Mouse (Mus musculus): ENCODE results near the gene Sfxn5. TPM values are rescaled to one million over a fixed set of nuclear protein-coding genes. Genes with fewer than 3 reads are reported as not detected.
A peak's percentile ranks its signal among the peaks of the same experiment; 100 is the strongest.

Gene Sfxn5
- total RNA-seq, 2 experiments from 2014 or later: 6.9 TPM

- intact Hi-C loops (cut with DNase I): no loop called here
- no peak for DNase-seq
Measured at GRCm38 (mm10) chr6:85368166-85368565, 34.9 kb upstream of the Sfxn5 start.

DNA sequence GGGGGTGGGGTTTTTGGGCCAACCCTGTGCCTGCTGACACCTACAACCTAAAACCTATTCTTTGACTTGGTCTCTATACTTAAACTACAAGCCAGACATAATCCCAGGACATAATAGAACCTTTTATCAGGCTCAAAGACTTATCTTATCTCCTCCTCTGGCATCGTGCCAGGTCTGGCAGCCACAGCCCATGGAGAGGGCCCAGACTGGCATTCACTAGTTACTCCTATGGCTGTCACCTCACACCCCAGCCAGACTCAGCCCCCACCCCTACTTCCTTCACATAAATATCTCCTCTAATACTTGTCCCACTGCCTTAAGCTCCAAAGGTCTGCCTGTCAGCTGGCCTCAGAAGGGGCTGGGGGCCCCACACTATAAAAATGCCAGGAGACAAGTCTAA, 33.2 kb upstream of the Sfxn5 start:
- DNase-seq: no peak
- intact Hi-C loops (cut with DNase I): no loop called here

DNA sequence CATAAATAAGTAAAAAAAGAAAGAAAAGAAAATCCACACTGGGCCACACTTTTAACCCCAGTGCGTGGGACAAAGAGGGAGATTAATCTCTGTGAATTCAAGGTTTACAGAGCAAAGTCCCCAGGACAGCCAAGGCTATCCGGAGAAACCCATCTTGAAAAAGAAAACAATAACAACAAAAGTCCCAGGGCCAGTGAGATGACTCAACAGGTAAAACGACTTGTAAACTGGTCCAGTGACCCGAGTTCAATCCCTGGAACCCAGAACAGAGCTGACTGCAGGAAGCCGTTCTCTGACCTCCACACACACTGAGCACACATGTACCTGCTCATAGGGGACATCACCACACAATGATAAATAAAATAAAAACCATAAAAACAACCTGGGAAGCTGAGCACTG, 31.2 kb upstream of the Sfxn5 start:
- intact Hi-C loops (cut with DNase I): no loop called here
- no peak for DNase-seq

GRCm38 (mm10) chr6:85363906-85364260, 30.7 kb upstream of the Sfxn5 start:
- DNase-seq: no peak
- intact Hi-C loops (cut with DNase I): no loop called here

- no peak for DNase-seq
- intact Hi-C loops (cut with DNase I): no loop called here
Measured at GRCm38 (mm10) chr6:85363231-85363905, 30.1 kb upstream of the Sfxn5 start.

DNA sequence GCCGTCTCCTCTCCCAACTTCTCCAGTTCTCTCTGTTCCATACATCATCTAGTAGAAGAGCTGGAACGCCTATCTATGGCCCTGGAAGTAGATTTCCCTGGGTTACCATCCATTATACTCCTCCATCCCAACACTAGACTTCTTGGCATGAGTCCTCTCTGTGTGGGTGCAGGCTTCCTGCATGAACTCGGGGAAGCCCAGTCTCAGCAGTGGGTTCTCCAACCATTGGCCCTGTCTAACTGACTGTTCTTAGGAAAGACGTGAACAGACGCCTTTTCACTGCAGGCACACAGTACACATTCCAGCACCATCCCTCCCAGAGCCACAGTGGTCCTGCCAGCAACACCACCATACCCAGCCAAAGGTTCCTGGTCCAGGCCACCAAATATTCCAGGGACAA, 29.4 kb upstream of the Sfxn5 start:
- intact Hi-C loops (cut with DNase I): no loop called here
- DNase-seq: no peak

DNA sequence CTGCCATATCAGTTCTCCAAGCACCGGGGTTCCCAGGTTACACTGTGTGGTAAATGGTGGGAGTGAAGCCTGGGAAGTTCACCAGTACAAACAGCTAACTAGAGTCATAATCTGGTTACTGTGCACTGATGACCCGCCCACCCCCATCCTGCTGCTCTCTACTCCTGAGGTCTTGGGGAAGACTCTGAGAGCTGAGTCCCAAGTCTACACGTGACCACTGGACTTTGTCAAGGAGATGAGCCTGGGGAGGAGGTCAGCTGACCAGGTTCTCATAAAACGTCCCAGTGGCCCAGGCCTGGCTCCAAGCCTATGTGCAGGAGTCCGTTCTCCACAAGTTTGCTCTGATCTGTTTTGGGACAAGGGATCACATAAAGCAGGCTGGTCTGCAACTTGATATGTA, 27.1 kb upstream of the Sfxn5 start:
- DNase-seq: no peak
- intact Hi-C loops (cut with DNase I): no loop called here

GRCm38 (mm10) chr6:85358877-85359276, 25.7 kb upstream of the Sfxn5 start:
- DNase-seq: no peak
- intact Hi-C loops (cut with DNase I): no loop called here

DNA sequence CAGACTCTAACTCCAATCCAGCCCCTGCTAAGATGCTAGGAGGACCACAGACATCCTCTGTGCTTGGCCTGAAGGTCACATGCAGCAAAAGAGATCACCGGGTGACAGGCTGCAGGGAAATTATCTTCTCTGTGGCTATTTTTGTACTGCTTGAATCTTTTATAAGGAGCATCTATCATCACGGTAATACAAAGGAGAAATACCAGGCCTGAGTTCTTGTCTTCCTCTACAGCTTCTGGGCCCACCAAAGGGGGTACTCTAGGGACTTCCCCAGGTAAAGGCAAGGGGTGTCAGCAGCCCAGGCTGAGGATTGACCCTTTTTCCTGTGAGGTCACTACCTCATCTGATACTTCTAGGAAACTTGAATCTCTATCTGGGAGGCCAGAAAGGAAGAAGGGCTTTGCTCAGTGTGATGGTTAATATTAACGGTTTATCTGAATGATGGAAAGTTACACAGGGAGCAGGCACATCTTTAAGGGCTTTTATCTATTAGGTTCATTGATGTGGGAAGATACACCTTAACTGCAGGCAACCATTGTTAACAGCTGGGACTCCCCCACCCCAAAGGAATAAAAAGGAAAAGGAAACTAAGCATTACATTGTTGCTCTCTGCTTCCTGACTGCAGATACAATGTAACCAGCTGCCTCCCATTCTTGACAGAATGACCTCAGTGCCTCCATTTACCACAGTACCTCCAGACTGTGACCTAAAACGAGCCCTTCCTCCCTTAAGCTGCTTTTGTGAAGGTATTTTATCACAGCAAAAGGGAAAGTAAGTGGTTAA, 23.7 kb upstream of the Sfxn5 start:
- DNase-seq: no peak
- intact Hi-C loops (cut with DNase I): no loop called here

GRCm38 (mm10) chr6:85355753-85356152, 22.5 kb upstream of the Sfxn5 start:
- DNase-seq: no peak
- intact Hi-C loops (cut with DNase I): no loop called here

- DNase-seq: no peak
- intact Hi-C loops (cut with DNase I): no loop called here
Measured at GRCm38 (mm10) chr6:85354709-85355108, 21.5 kb upstream of the Sfxn5 start.

DNA sequence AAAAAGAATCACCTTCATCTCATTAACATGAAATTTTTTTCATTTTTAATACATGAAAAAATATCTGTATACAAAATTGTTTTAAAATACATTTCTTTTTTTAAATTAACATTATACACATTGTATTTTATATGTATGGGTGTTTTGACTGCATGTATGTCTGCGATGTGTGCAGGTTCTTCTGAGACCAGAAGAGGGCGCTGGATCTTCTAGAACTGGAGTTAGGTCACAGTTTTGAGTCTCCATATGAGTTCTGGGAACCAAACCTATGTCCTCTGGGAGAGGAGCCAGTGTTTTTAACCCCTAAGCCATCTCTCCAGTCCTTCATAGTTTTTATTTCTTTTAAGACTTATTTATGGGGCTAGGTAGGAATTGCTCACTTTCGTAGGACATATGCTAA, 20.5 kb upstream of the Sfxn5 start:
- no peak for DNase-seq
- intact Hi-C loops (cut with DNase I): no loop called here

- DNase-seq: no peak
- intact Hi-C loops (cut with DNase I): no loop called here
Measured at GRCm38 (mm10) chr6:85350157-85350556, 16.9 kb upstream of the Sfxn5 start.

- DNase-seq: peak in 1 of 2 experiments; percentile 43
- intact Hi-C loops (cut with DNase I): no loop called here
Measured at GRCm38 (mm10) chr6:85349246-85349645, 16.0 kb upstream of the Sfxn5 start.

DNA sequence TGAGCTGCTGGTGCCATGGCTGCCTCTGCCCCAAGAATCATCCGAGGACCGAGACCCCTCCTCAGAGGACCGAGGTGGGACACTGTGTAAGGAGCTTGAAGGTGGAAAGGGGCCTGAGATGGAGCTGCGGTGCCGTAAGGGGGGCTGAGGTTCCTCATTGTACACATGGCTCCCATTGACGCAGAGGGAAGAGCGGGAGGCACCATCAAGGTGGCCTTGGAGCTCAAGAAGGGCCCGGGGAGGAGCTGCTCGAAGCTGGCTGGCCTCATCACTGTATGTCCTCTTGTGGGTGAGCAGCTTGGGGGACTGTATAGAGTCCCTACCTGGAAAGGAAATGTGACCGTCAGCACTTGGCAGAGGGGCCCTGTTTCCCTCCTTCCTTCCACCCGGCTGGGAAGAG, 14.9 kb upstream of the Sfxn5 start:
- no peak for DNase-seq
- intact Hi-C loops (cut with DNase I): no loop called here

DNA sequence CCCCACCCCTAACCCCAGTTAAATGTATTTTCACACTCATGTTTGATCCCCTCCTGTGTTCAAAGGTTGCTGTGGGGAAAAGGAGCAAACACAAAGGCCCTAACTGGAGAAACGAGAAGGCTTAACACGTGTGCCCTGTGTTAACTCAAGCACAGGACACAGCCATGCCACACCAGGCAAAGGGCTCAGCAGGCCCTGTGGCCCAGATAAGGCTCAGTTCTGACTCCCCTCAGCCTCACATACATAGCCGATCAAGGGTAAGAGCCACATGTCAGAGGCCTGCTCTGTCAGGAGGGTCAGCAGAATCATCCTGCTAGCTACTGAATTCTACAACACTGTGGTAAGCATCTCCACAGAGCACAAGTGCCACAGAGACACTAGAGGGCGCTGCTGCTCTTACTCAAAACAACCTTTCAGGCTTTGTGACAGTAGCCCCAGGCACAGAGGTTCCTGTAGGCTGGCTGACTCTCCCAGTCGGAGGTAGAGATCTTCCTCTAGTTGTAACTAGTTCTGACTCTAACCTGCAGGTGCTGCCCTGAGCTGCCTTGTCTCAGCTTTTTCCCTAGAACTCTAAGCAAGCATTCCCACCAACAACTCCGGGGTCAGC, 12.9 kb upstream of the Sfxn5 start:
- intact Hi-C loops (cut with DNase I): loop anchor here (1.0 to 2.0 kb wide), 2 partner anchors 35 to 47 kb away; no protein-coding TSS in a partner anchor
- DNase-seq: peak; percentile 72 to 82

DNA sequence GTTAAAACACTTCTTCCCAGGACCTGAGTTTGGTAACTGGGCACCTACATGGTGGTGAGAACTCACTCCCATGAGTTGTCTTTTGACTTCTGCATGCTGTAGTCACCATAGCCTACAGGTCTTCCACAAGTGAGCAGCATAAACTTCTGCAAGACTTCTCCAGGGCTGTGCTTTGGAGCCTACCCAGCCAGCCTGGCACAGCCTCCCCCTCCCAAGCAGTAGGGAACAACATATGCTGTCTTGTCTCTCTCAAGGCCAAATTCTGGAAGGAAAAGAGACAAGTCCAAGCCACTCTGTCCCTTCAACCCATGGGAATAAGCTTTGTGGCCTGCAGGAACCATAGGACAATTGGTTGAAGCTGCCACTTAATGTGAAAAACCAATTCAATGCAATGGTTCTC, 11.7 kb upstream of the Sfxn5 start:
- intact Hi-C loops (cut with DNase I): no loop called here
- no peak for DNase-seq

DNA sequence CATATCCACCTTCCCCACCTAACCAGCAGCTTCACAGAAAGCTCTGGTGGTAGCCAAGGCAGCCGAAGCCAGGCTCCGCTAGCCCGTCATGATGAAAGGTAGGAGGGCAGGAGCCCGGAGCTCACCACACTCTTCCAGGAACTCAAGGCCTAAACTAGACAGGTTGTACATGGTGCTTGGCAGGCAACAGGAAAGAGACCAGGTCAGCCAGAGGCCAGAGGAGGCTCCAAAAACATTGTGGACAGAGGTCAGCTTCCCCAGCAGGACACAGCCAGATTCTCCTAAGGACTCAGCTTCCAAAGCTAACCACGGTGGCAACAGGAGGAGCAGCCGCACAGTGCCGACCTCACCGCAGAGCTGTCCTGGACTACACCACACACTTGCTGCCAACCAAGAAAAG, 9.8 kb upstream of the Sfxn5 start:
- intact Hi-C loops (cut with DNase I): no loop called here
- no peak for DNase-seq

- intact Hi-C loops (cut with DNase I): no loop called here
Measured at GRCm38 (mm10) chr6:85341814-85342501, 8.7 kb upstream of the Sfxn5 start.

GRCm38 (mm10) chr6:85340184-85340583, 7.0 kb upstream of the Sfxn5 start:
- no peak for DNase-seq
- intact Hi-C loops (cut with DNase I): no loop called here

More at GRCm38 (mm10) chr6:85341814-85342501, 8.7 kb upstream of the Sfxn5 start:
- no peak for DNase-seq

DNA sequence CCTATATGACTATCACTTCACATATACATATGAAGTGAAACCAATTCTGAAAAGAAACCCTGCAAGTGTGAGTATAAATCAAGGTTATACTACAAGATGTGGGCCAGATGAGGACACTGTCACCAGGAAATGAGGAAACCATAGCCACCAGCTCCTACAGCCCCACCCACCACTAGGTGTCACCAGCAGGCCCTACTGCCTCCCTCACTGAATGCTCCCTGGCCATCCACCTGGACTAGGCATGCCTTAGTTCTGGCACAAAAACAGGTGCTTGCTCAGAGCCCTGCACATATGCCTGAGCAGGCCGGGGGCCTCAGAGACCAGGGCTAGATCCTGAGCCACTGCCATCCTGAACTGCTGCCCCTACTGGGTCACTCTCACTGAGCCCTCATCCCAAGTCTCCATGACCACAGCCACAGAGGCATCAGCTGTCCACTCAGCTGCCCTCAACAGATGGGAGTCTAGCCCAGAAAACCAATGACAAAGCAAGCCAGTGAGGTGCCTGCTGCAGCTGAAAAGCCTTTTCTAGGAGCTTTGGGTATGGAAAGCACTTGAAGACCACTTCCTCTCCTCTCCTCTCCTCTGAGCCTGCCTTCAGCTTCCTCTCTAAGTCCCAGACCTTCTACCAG, 6.2 kb upstream of the Sfxn5 start:
- intact Hi-C loops (cut with DNase I): no loop called here
- DNase-seq: no peak
